Mouse (Mus musculus): ENCODE measurements around the gene Nifk. TPM values are rescaled to one million over a fixed set of nuclear protein-coding genes. Genes with fewer than 3 reads are reported as not detected.

Nifk gene
- total RNA-seq (2023), result 10 to 100 TPM; 21.1 to 21.6 TPM

GRCm38 (mm10) chr1:118321661-118322201 lies at the start of gene Nifk:
Gene Nifk, plus strand, starts transcription at chr1:118321839.

GRCm38 (mm10) chr1:118311622-118312326 lies 9.9 kb upstream of the Nifk start, which contains the start of gene Tsn:
Gene Tsn, minus strand, starts transcription at chr1:118311739.

Other genes with a start within 250 kb of the Nifk start
- gene Gm29106, start 145.3 kb upstream of the Nifk start, total RNA-seq (2023), result not detected
- 10 to 100 TPM; 43.7 to 52.1 TPM for gene Tsn, start 10.1 kb upstream of the Nifk start, total RNA-seq (2023)
- gene Clasp1, start 67.2 kb downstream of the Nifk start, total RNA-seq (2023), result 100 to 1,000 TPM in 1 of 2 experiments, 10 to 100 TPM in 1; 99.4 to 101 TPM

Data from neutrophil, adult 59 days (primary cell).